Mouse (Mus musculus) cerebellum, postnatal 36 days (tissue): ENCODE measurements at regions not wholly inside any gene's neighbourhood (a gene's known extent, or its start where the extent isn't known, plus 50 kb on each side); places are given as distances from the start of the nearest gene placed in this dataset.
A peak's percentile ranks its signal among the peaks of the same experiment; 100 is the strongest.

Experiments used
- DNase-seq, 2 experiments: peaks; one replicate each; pipeline ENCODE4 v3.0.0; 2021 to 2022; ENCODE audit warnings: mixed read lengths in 2 of 2

DNA sequence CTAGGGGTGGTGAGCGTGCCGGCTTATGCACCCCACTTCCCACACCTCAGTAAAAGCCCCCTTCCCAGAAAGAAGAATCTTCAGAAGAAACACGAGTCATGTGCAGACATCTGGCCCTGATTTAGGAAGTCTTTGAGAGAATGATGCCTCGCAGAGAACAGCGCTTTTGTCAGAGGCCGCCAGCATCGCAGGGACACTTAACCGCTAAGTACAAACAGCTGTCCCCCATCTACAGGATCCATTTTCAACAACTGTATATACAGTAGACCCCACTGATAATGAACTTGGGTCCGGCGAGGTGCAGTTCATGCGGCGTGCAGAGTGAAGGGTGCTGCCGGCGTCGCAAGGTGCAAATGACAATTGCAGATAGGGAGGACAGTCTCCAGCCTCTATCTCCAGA lies 85.4 kb upstream of the Rbm19 start:
- DNase-seq = no peak

GRCm38 (mm10) chr5:120031614-120032013 lies 84.7 kb upstream of the Rbm19 start:
- no peak for DNase-seq

DNA sequence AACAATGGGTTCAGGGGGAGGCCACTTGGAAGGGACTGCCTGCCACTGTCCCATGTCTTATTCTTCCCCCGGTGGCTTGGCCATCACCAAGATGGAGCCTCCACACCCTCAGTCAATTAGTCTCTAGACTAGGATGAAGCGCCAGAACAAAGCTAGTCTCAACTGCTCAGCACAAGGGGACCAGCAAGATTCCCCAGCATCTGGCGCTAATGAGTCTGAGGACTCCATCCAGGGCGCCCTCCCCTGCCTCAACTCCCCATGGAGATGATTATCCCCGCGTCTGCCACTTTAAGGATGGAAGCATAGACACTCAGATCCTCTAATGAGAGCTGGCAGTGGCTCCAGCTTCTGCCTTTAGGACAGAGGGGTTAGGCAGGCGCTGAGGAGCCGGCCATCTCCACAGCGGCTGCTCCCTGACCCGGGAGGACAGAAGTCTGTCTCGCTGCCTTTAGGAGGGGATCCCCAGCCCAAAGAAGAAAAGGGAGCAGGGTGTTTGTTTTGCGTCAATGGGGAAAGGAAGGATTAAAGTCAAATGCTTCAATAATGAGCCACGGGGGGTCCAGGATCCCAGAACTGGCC lies 81.7 kb upstream of the Rbm19 start:
- DNase-seq = no peak

DNA sequence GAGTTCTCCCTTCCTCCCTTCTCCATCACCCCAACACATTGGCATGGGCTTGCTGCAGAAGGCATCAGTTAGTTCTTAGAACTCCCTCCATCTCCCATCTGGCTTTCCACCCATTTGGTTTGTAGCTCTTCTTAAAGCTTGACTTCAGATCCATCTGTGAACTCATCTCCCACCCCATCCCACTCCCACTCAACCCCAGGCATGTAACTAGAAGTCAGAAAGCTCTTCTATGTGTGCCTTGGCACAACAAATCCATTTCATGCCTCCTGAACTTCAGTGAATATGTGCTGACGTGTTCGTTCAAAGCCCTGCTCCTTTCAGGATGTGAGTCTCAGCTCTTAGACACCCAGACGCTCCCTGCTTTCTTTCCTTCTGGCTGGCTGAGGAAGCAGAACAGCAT lies 81.0 kb upstream of the Rbm19 start:
- no peak for DNase-seq

DNA sequence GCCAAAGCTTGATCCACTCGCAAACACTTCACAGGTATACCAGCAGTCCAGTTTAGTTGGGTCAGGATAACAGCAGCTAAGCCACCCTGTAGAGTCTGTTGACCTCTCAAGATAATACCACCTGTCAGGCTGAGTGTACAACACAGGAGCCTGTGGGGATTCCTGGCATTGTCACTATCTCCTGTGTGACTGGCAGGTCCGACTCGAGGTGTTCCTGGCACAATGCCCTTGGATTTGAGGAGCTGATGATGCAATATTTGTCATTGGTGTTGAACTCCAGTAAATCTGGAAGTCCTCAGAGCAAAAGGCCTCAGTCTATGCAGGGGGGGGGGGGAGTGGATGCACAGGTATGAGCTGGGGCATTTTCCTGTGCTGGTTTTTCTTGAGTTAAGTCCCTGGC lies 78.5 kb upstream of the Rbm19 start:
- DNase-seq = peak; percentile 8

- DNase-seq = no peak
Measured at GRCm38 (mm10) chr5:120043786-120044185, 72.5 kb upstream of the Rbm19 start.

- no peak for DNase-seq
Measured at GRCm38 (mm10) chr5:120049063-120049781, 67.0 kb upstream of the Rbm19 start.

GRCm38 (mm10) chr5:120050728-120051436 lies 65.4 kb upstream of the Rbm19 start:
- DNase-seq = no peak

DNA sequence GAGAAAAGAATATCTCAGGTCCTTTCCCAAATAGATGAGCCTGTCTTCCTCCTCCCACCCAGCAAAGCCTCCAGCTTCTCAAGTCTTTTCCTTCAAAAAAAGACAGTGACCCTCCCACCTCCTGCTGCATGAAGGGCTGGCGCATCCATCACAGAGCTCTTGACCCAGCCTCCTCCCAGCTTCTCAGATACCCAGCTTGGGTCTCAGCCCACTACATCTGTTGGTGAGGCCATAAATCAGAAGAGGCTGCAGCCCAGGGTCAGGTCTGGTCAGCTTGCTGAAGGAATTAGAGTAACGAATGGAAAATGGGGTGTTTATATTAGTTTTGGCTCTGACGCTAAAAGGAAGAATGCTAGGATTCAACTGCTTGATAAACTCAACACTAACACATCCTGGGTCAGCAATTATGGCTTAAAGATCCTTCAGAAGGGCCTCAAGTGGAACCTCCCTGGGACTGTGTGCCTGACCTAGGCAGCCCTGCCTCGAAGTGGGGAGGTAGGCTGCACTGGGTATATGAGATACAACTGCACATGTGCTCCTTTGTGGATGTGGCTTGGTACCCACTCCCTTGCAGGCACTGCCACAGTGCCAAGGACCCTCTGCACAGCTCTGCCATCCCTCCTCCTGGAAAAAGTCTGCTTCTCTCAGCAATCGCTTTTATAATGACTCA lies 61.6 kb upstream of the Rbm19 start:
- no peak for DNase-seq
